Mouse (Mus musculus): Measurements from ENCODE around the gene Ptma. TPM values are rescaled to one million over a fixed set of nuclear protein-coding genes. Genes with fewer than 3 reads are reported as not detected.

Gene Ptma
- polyA plus RNA-seq (2014; fragmentation: Nextera tagmentation; extraction: Ambion mirVana), result 2,677 and 2,766 TPM in 2 replicates

DNA sequence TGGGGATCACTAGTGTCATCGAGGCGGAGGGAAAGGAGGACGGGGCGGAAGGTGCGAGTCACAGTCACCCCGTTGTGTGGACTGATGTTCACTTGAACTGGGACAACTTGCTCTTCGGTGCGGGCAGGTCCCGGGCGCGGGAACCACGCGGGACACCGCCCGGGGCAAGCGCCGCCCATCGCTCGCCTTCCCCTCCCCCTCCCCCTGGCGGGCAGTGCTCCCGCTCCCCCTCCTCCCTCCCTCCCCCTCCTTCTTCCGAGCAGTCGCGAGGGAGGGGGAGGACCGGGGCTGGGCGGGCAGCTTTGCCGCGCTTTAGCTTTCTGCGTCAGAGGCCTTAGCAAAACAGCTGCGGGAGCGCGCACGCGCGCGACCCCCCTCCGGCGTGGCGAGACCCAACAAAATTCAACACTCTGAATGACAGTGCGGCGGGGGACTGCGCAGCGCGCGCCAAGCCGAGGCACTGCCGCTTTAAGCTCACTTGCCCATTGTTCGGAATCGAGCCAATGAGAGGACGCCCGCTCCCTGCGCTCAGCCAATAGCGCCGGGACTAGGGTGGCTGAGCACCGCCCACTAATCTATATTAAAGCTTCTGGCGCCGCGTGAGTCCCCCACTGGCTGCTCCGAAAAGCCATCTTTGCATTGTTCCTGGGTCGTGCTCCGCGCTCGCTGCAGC, at the start of gene Ptma:
Ptma (plus strand) TSS at position 611 of the 673 bp plus-strand sequence.
- peak within 1 kb of the TSS; percentile 100 for H3K9ac ChIP-seq (replicated peaks; ENCODE audit: low read depth, low read length)
- peaks cover 28% of the 10 kb centered on the region for H3K4me1 ChIP-seq (ENCODE audit: control insufficient read depth, insufficient read depth, low read length)
- peak; percentile 92 for ATAC-seq (ENCODE audit: insufficient number of reproducible peaks, insufficient read depth, low FRiP score, low read depth)
- no peaks in the 10 kb centered on the region for H3K9me3 ChIP-seq (ENCODE audit: control insufficient read depth, low read depth, low read length)
- no peaks in the 10 kb centered on the region for H3K27me3 ChIP-seq (ENCODE audit: control insufficient read depth, insufficient read depth, low read length)
- H3K36me3 ChIP-seq (ENCODE audit: control insufficient read depth, insufficient read depth, low read length), result peaks cover 21% of the 10 kb centered on the region
- H3K4me2 ChIP-seq (replicated peaks; ENCODE audit: low read depth, low read length), result peak within 1 kb of the TSS; percentile 95
- H3K4me3 ChIP-seq (ENCODE audit: low read depth, low read length), result peak within 1 kb of the TSS; percentile 100
- under 1% methylated on average over 47 of the region's 63 CpGs for WGBS
- H3K27ac ChIP-seq (ENCODE audit: low read length), result peak within 1 kb of the TSS; percentile 100

GRCm38 (mm10) chr1:86477738-86478285, 48.7 kb upstream of the Ptma start:
- H3K4me1 ChIP-seq (ENCODE audit: control insufficient read depth, insufficient read depth, low read length), result peaks cover 4% of the 10 kb centered on the region; the same call in 1 of the 2 replicates
- no peak overlapping the region for H3K9ac ChIP-seq (replicated peaks; ENCODE audit: low read depth, low read length)
- H3K4me2 ChIP-seq (replicated peaks; ENCODE audit: low read depth, low read length), result no peak overlapping the region
- no peaks in the 10 kb centered on the region for H3K36me3 ChIP-seq (ENCODE audit: control insufficient read depth, insufficient read depth, low read length)
- H3K27me3 ChIP-seq (ENCODE audit: control insufficient read depth, insufficient read depth, low read length), result no peaks in the 10 kb centered on the region
- WGBS, result 90% methylated on average over 5 of the region's 5 CpGs
- ATAC-seq (ENCODE audit: insufficient number of reproducible peaks, insufficient read depth, low FRiP score, low read depth), result no peak
- no peak overlapping the region for H3K4me3 ChIP-seq (ENCODE audit: low read depth, low read length)
- no peak overlapping the region for H3K27ac ChIP-seq (ENCODE audit: low read length)
- H3K9me3 ChIP-seq (ENCODE audit: control insufficient read depth, low read depth, low read length), result no peaks in the 10 kb centered on the region

DNA sequence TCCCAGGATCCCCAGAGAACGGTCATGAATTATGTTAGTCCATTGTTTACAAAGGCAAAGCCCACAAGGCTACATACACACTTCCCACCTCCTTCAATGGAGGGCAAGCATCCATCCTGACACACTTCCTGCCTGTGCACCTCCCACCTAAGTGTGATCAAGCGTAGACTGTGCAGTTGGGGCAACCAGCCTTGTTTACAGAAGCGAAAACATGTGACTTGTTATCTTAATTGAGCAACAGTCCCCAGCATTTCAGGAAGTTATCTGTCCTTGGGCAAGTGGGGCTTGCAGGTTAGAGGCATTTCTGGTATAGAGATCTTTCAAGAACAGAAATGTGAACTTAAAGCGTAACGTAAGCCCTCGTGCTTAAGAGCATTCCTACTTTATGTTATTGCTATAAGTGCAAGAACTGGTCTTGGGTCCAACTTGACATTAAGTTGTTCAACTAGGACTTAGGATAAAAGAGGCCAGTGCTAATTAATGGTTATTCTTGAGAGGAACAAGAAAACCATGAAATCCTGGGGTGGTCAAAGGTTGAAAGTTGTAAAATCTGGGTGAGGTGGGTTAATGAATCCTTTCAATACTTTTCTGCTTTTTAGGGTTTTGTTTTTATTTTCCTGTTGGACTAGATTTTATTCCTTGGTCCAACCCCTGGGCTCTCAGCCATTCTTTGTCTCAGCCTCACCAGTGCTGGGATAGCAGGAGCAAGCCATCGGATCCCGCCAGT, 47.3 kb upstream of the Ptma start:
- ATAC-seq (ENCODE audit: insufficient number of reproducible peaks, insufficient read depth, low FRiP score, low read depth), result peak; percentile 69; the same call in 1 of the 2 replicates

GRCm38 (mm10) chr1:86480288-86480687, 46.2 kb upstream of the Ptma start:
- H3K4me2 ChIP-seq (replicated peaks; ENCODE audit: low read depth, low read length), result no peak overlapping the region
- H3K27me3 ChIP-seq (ENCODE audit: control insufficient read depth, insufficient read depth, low read length), result no peaks in the 10 kb centered on the region
- WGBS, result 69% methylated on average over 6 of the region's 6 CpGs
- ATAC-seq (ENCODE audit: insufficient number of reproducible peaks, insufficient read depth, low FRiP score, low read depth), result no peak
- H3K27ac ChIP-seq (ENCODE audit: low read length), result no peak overlapping the region
- H3K4me1 ChIP-seq (ENCODE audit: control insufficient read depth, insufficient read depth, low read length), result peaks cover 2% of the 10 kb centered on the region; the same call in 1 of the 2 replicates
- no peaks in the 10 kb centered on the region for H3K36me3 ChIP-seq (ENCODE audit: control insufficient read depth, insufficient read depth, low read length)
- H3K9ac ChIP-seq (replicated peaks; ENCODE audit: low read depth, low read length), result no peak overlapping the region
- H3K9me3 ChIP-seq (ENCODE audit: control insufficient read depth, low read depth, low read length), result no peaks in the 10 kb centered on the region
- no peak overlapping the region for H3K4me3 ChIP-seq (ENCODE audit: low read depth, low read length)

More for the DNA sequence above, 47.3 kb upstream of the Ptma start:
- Histone ChIP-seq H3K27ac (ENCODE audit: low read length) (no peak overlapping the region), H3K4me1 (ENCODE audit: control insufficient read depth, insufficient read depth, low read length) (peaks cover 2% of the 10 kb centered on the region; the same call in 1 of the 2 replicates), H3K4me3 (ENCODE audit: low read depth, low read length) (no peak overlapping the region), H3K9me3 (ENCODE audit: control insufficient read depth, low read depth, low read length) (no peaks in the 10 kb centered on the region), H3K9ac (replicated peaks; ENCODE audit: low read depth, low read length) (no peak overlapping the region), H3K4me2 (replicated peaks; ENCODE audit: low read depth, low read length) (no peak overlapping the region), H3K36me3 (ENCODE audit: control insufficient read depth, insufficient read depth, low read length) (no peaks in the 10 kb centered on the region), H3K27me3 (ENCODE audit: control insufficient read depth, insufficient read depth, low read length) (no peaks in the 10 kb centered on the region)
- WGBS, result 71% methylated on average over 8 of the region's 8 CpGs

DNA sequence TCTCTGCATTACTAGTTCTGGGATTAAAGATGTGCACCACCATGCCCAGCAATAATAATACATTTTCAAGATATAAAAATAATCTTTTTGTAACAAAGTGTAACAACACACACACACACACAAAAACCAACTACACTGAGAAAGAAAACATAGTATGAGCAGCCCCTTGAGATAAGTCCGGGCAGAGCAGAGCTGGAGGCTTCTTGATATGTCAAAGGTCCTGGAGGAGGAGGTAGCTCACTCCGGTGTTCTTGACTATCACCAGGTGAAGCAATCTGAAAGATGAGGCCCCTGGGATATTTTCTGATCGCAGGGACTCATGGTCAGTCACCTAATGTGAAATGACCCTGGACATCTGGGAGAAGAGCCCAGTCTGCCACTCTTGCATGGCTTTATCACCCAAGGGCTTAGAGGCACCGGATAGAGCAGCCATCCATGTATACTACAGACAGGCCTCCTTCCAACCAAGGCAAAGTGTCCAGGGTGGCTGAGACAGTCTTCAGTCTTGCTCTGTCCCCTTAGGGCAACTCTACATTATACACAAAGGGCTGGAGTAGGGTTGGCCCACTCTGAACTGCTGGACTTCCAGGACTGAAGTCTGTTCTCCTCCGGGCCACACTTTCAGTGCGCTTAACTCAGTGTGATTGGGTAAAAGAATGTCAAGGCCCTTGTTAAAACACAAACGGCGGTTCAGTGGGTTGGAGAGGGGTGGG, 45.6 kb upstream of the Ptma start:
- 73% methylated on average over 8 of the region's 8 CpGs for WGBS
- Histone ChIP-seq H3K4me2 (replicated peaks; ENCODE audit: low read depth, low read length) (no peak overlapping the region), H3K27ac (ENCODE audit: low read length) (peak overlapping the region; percentile 63; the same call in 1 of the 2 replicates), H3K36me3 (ENCODE audit: control insufficient read depth, insufficient read depth, low read length) (no peaks in the 10 kb centered on the region), H3K27me3 (ENCODE audit: control insufficient read depth, insufficient read depth, low read length) (no peaks in the 10 kb centered on the region), H3K9ac (replicated peaks; ENCODE audit: low read depth, low read length) (no peak overlapping the region), H3K9me3 (ENCODE audit: control insufficient read depth, low read depth, low read length) (no peaks in the 10 kb centered on the region), H3K4me1 (ENCODE audit: control insufficient read depth, insufficient read depth, low read length) (peaks cover 2% of the 10 kb centered on the region; the same call in 1 of the 2 replicates), H3K4me3 (ENCODE audit: low read depth, low read length) (no peak overlapping the region)
- no peak; the same call in 1 of the 2 replicates for ATAC-seq (ENCODE audit: insufficient number of reproducible peaks, insufficient read depth, low FRiP score, low read depth)

- 54% methylated on average over 7 of the region's 7 CpGs for WGBS
- no peaks in the 10 kb centered on the region for H3K27me3 ChIP-seq (ENCODE audit: control insufficient read depth, insufficient read depth, low read length)
- no peaks in the 10 kb centered on the region for H3K9me3 ChIP-seq (ENCODE audit: control insufficient read depth, low read depth, low read length)
- no peak overlapping the region for H3K9ac ChIP-seq (replicated peaks; ENCODE audit: low read depth, low read length)
- H3K4me2 ChIP-seq (replicated peaks; ENCODE audit: low read depth, low read length), result no peak overlapping the region
- no peak overlapping the region for H3K4me3 ChIP-seq (ENCODE audit: low read depth, low read length)
- H3K27ac ChIP-seq (ENCODE audit: low read length), result peak overlapping the region; percentile 63; the same call in 1 of the 2 replicates
- no peaks in the 10 kb centered on the region for H3K36me3 ChIP-seq (ENCODE audit: control insufficient read depth, insufficient read depth, low read length)
- peaks cover 2% of the 10 kb centered on the region; the same call in 1 of the 2 replicates for H3K4me1 ChIP-seq (ENCODE audit: control insufficient read depth, insufficient read depth, low read length)
- peak; percentile 42 for ATAC-seq (ENCODE audit: insufficient number of reproducible peaks, insufficient read depth, low FRiP score, low read depth)
Observed at GRCm38 (mm10) chr1:86481468-86481867, 45.1 kb upstream of the Ptma start.

DNA sequence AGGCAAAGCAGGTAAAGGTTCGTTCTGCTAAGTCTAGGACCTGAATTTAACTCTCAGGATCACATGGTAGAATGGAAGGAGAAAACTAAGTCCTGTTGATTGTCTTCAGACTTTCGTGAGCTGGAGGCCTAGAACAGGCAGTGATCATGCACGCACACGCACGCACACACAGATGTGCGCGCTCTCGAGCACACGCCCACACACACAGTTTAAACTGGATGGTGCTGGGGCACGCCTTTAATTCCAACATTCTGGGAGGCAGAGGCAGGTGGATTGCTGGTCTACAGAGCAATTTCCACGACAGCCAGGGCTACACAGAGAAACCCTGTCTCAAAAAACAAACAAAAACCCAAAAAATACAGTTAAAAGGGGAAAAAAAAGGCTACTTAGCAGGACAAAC, 44.2 kb upstream of the Ptma start:
- Histone ChIP-seq H3K4me3 (ENCODE audit: low read depth, low read length) (no peak overlapping the region), H3K4me2 (replicated peaks; ENCODE audit: low read depth, low read length) (no peak overlapping the region), H3K27ac (ENCODE audit: low read length) (peak overlapping the region; percentile 63; the same call in 1 of the 2 replicates), H3K36me3 (ENCODE audit: control insufficient read depth, insufficient read depth, low read length) (no peaks in the 10 kb centered on the region), H3K4me1 (ENCODE audit: control insufficient read depth, insufficient read depth, low read length) (peaks cover 2% of the 10 kb centered on the region; the same call in 1 of the 2 replicates), H3K9me3 (ENCODE audit: control insufficient read depth, low read depth, low read length) (no peaks in the 10 kb centered on the region), H3K27me3 (ENCODE audit: control insufficient read depth, insufficient read depth, low read length) (no peaks in the 10 kb centered on the region), H3K9ac (replicated peaks; ENCODE audit: low read depth, low read length) (no peak overlapping the region)
- ATAC-seq (ENCODE audit: insufficient number of reproducible peaks, insufficient read depth, low FRiP score, low read depth), result no peak
- WGBS, result 75% methylated on average over 11 of the region's 11 CpGs

GRCm38 (mm10) chr1:86482761-86483160, 43.8 kb upstream of the Ptma start:
- no peak for ATAC-seq (ENCODE audit: insufficient number of reproducible peaks, insufficient read depth, low FRiP score, low read depth)
- no peak overlapping the region for H3K4me2 ChIP-seq (replicated peaks; ENCODE audit: low read depth, low read length)
- H3K36me3 ChIP-seq (ENCODE audit: control insufficient read depth, insufficient read depth, low read length), result no peaks in the 10 kb centered on the region
- 47% methylated on average over 1 of the region's 1 CpGs for WGBS
- H3K27ac ChIP-seq (ENCODE audit: low read length), result peak overlapping the region; percentile 63; the same call in 1 of the 2 replicates
- H3K4me1 ChIP-seq (ENCODE audit: control insufficient read depth, insufficient read depth, low read length), result peaks cover 2% of the 10 kb centered on the region; the same call in 1 of the 2 replicates
- H3K4me3 ChIP-seq (ENCODE audit: low read depth, low read length), result no peak overlapping the region
- H3K9me3 ChIP-seq (ENCODE audit: control insufficient read depth, low read depth, low read length), result no peaks in the 10 kb centered on the region
- no peak overlapping the region for H3K9ac ChIP-seq (replicated peaks; ENCODE audit: low read depth, low read length)
- no peaks in the 10 kb centered on the region for H3K27me3 ChIP-seq (ENCODE audit: control insufficient read depth, insufficient read depth, low read length)

All from stomach, embryonic 14.5 days (tissue).